Mouse (Mus musculus): ENCODE data around the gene Tprg.
A peak's percentile ranks its signal among the peaks of the same experiment; 100 is the strongest.

Gene Tprg

GRCm38 (mm10) chr16:25333279-25334219, 46.9 kb downstream of the Tprg start:
- no peak for DNase-seq (ENCODE audit: low spot score in 2 of 2)

GRCm38 (mm10) chr16:25335058-25335703, 48.6 kb downstream of the Tprg start:
- no peak for DNase-seq (ENCODE audit: low spot score in 2 of 2)

GRCm38 (mm10) chr16:25349626-25350025, 63.0 kb downstream of the Tprg start:
- DNase-seq (ENCODE audit: low spot score in 2 of 2) = peak; percentile 4 to 41

GRCm38 (mm10) chr16:25367834-25368233, 81.2 kb downstream of the Tprg start:
- no peak for DNase-seq (ENCODE audit: low spot score in 2 of 2)

GRCm38 (mm10) chr16:25369984-25370412, 83.4 kb downstream of the Tprg start:
- no peak for DNase-seq (ENCODE audit: low spot score in 2 of 2)

- peak; percentile 5 to 6 for DNase-seq (ENCODE audit: low spot score in 2 of 2)
These were observed 87.5 kb downstream of the Tprg start for GRCm38 (mm10) chr16:25374121-25374520.

GRCm38 (mm10) chr16:25374775-25375174, 88.2 kb downstream of the Tprg start:
- DNase-seq (ENCODE audit: low spot score in 2 of 2) = no peak

- peak; percentile 44 to 66 for DNase-seq (ENCODE audit: low spot score in 2 of 2)
These were observed 90.2 kb downstream of the Tprg start for GRCm38 (mm10) chr16:25376720-25377373.

- DNase-seq (ENCODE audit: low spot score in 2 of 2) = no peak
These were observed 91.1 kb downstream of the Tprg start for GRCm38 (mm10) chr16:25377695-25378094.

- no peak for DNase-seq (ENCODE audit: low spot score in 2 of 2)
These were observed 99.0 kb downstream of the Tprg start for GRCm38 (mm10) chr16:25385498-25386192.

- DNase-seq (ENCODE audit: low spot score in 2 of 2) = no peak
These were observed 108.1 kb downstream of the Tprg start for GRCm38 (mm10) chr16:25394676-25395075.

- DNase-seq (ENCODE audit: low spot score in 2 of 2) = no peak
These were observed 117.5 kb downstream of the Tprg start for GRCm38 (mm10) chr16:25404156-25404555.

GRCm38 (mm10) chr16:25407204-25407886, 120.7 kb downstream of the Tprg start:
- DNase-seq (ENCODE audit: low spot score in 2 of 2) = no peak

- no peak for DNase-seq (ENCODE audit: low spot score in 2 of 2)
These were observed 121.4 kb downstream of the Tprg start for GRCm38 (mm10) chr16:25408032-25408431.

GRCm38 (mm10) chr16:25411307-25411706, 124.7 kb downstream of the Tprg start:
- DNase-seq (ENCODE audit: low spot score in 2 of 2) = no peak

- no peak for DNase-seq (ENCODE audit: low spot score in 2 of 2)
These were observed 127.3 kb downstream of the Tprg start for GRCm38 (mm10) chr16:25413885-25414284.

GRCm38 (mm10) chr16:25415186-25415585, 128.6 kb downstream of the Tprg start:
- DNase-seq (ENCODE audit: low spot score in 2 of 2) = no peak

- no peak for DNase-seq (ENCODE audit: low spot score in 2 of 2)
These were observed 131.4 kb downstream of the Tprg start for GRCm38 (mm10) chr16:25417875-25418630.

- DNase-seq (ENCODE audit: low spot score in 2 of 2) = no peak
These were observed 136.4 kb downstream of the Tprg start for GRCm38 (mm10) chr16:25422997-25423396.

GRCm38 (mm10) chr16:25424001-25424400, 137.4 kb downstream of the Tprg start:
- DNase-seq (ENCODE audit: low spot score in 2 of 2) = no peak
